Mouse (Mus musculus) urinary bladder, adult 18-20 months (tissue): ENCODE measurements around the gene Zdhhc21.

Source experiments
- DNase-seq, 2 experiments: peaks; one replicate each; pipeline ENCODE4 v3.0.0; 2022; ENCODE audit warnings: low spot score in 2 of 2, mixed read lengths in 2 of 2

Zdhhc21 gene

GRCm38 (mm10) chr4:82864974-82865699 is 5.4 kb upstream of the Zdhhc21 start:
- no peak for DNase-seq

DNA sequence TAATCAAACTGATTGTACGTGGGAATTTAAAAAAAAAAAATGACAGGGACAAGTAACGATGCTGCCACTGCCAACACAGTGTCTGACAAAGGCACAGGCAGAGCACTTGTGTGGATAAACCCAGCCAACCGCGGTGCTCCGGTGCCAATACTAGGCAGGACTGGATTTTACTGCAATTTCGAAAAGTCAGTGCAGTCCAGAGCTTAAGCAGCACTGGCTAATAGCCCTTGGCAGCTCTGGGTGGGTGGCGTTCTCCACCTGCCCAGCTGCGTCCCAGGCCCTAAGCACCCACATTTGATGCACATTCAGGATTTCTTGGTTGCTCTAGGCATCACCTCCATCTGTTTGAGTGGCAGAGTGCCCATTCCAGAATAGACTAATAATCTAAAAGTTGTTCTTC is 3.6 kb upstream of the Zdhhc21 start:
- no peak for DNase-seq

DNA sequence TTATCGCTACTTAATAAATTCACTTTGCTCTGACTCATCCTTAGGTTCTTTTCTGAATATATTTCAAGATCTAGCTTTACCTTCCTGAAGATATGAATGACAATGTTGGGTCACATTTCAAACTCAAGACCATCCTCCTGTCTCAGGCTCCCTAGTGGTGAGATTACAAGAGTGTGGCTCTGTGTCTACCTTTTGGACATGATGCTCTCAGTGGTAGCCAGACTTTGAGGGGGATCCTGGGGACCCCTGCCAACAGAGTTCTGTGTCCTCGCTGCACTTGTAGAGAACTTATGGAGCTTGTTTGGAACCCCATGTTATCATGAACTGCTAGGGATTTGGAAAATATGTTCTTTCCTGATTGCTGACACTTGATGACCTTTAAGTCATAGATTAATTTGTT is 1.7 kb upstream of the Zdhhc21 start:
- DNase-seq = no peak

- no peak for DNase-seq
Observed at GRCm38 (mm10) chr4:82860566-82860965, 808 bp upstream of the Zdhhc21 start.

- no peak for DNase-seq
Observed at GRCm38 (mm10) chr4:82858431-82859010, 1.2 kb downstream of the Zdhhc21 start.

- no peak for DNase-seq
Observed at GRCm38 (mm10) chr4:82856986-82857385, 2.8 kb downstream of the Zdhhc21 start.

- no peak for DNase-seq
Observed at GRCm38 (mm10) chr4:82853809-82854208, 5.9 kb downstream of the Zdhhc21 start.

- no peak for DNase-seq
Observed at GRCm38 (mm10) chr4:82848552-82849234, 11.1 kb downstream of the Zdhhc21 start.

GRCm38 (mm10) chr4:82837526-82838240 is 22.1 kb downstream of the Zdhhc21 start:
- no peak for DNase-seq

GRCm38 (mm10) chr4:82831155-82831554 is 28.6 kb downstream of the Zdhhc21 start:
- DNase-seq = no peak

DNA sequence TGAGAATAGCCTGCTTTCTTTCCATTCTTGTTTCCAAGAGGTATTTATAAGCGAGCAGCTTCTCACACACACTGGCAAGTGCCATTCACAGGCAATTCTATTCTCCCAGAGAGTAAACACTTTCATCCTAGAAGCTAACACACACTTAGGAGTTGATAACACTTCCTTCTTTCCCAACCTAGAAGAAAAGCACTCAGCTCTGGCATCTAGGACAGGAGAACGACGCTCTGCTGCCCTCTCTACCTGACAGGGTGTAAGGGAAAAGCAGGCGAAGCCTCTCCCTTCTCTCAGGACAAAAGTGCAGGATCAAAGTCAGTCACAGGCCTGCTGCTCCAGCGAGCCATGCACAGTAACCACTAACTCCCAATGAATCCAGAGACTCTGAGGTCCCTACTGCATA is 30.3 kb downstream of the Zdhhc21 start:
- DNase-seq = no peak

GRCm38 (mm10) chr4:82827001-82827400 is 32.8 kb downstream of the Zdhhc21 start:
- DNase-seq = no peak

GRCm38 (mm10) chr4:82817833-82818232 is 41.9 kb downstream of the Zdhhc21 start:
- DNase-seq = no peak

GRCm38 (mm10) chr4:82816351-82816750 is 43.4 kb downstream of the Zdhhc21 start:
- DNase-seq = no peak

GRCm38 (mm10) chr4:82815296-82815695 is 44.5 kb downstream of the Zdhhc21 start:
- no peak for DNase-seq

- no peak for DNase-seq
Observed at GRCm38 (mm10) chr4:82813356-82813755, 46.4 kb downstream of the Zdhhc21 start.

DNA sequence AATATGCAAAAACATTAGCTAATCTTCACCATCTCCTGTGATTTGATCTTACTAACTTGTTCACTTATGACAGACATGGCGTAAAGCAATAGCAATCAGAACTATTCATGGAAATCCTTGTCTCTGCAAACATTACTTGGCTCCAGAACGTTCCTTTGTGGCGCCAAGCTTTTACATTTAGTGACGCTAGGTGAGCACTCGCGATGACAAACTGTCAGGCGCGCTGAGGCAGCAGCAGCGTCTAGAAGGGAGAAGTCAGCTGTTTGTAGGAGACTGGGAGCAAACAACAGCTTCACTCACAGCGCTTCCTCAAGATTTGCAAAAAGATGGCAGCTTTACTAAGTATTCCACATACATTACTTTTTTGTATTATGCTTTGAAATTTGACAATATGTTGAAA is 51.9 kb downstream of the Zdhhc21 start:
- no peak for DNase-seq

DNA sequence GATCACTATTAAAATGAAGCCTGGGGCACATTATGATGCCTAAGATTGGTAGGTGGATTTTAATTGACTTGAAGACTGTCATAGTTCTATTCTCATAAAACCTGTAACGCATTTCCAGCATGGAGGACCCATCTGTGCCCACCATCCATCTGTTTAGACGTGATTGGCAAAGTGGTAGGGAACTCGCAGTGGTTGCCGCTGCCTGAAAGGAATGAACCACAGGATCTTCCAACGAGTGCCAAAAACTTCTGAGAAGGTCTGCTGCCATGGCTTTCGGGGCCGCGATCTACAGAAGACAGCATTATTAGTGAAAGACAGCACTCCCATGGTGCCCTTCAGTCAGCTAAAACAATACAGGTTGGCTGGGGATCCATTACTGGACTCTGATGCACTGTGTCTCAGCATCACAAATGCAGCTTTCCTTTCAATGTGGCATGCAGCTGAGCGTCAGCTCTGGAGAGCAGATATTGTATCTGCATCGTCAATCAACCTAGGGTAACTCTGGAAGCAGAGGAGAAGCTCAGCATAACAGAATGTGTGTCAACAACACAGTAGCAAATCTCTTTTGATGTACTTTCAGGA is 53.5 kb downstream of the Zdhhc21 start:
- DNase-seq = no peak

DNA sequence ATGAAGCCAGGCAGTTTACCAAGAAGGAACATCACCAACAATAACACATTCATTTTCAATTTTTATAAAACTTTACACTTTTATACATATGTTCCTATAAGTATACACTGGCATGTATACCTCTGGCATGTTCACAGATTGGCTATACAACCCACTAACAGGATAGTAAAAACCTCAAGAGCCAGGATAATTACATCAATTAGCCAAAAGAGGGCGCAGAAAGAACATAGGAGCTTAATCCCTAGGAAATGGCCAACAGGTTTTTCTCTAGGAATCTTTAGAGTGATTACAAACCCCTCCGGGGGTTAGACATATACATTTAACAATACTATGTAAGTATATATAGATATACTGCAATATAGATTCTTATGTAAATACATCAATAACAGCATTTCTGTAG is 55.7 kb downstream of the Zdhhc21 start:
- DNase-seq = no peak

DNA sequence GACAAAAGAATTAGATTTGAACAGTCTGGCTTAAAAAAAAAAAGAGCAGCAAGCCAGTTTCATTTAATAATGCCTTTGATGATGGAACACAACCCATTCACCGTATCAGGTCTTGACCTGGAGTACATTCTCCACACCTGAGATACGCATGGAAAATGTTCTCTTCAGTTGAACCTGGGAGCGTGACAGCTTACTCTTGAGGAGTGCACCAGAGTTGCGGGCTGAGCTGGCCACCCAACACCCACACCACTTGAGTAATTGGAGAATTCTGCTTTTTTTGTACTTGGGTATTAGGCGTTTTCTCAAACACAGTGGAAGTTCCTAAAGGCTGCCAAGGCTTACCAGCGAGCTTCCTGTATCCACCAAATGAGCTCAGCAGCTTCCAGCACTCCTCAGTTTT is 66.2 kb downstream of the Zdhhc21 start:
- no peak for DNase-seq

- no peak for DNase-seq
Observed at GRCm38 (mm10) chr4:82792906-82793580, 66.7 kb downstream of the Zdhhc21 start.
